Comparison of ENCODE assay signal across 12 mouse cellular contexts in the genomic region with DNA sequence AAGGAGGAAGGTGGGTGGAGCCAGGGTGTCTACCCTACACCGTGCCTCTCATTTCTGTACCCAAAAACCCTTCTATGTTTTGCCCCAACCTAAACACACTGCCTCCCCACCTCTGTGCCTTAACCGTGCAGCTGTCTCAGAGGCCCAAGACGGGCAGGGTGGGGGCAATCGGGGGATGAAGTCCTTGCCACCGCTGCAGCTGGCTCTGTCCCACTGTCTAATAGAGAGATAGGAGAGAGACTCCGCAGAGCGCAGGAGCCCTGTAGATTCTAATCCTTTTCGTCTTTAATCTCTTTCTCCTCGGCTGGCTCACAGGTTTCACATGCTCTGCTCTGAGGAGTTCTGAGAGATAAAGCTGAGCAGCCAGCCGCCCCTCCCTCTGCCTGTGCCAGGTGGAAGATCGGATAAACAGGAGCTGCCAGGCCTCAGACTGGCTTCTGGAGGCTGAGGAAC. TPM values are rescaled to one million over a fixed set of nuclear protein-coding genes. Genes with fewer than 3 reads are reported as not detected.
DNase-seq lines count a peak whose midpoint lies in the region; ATAC-seq and TF ChIP-seq lines count a peak whose summit lies in the region.
"Had no signal": no experiment of that assay in that cellular context is flagged by ENCODE, and none has a peak within 500 bp of the region (broad histone marks: within the 10 kb centered on the region; RNA-seq: fewer than 3 reads in every experiment).

No protein-coding gene starts in this region.

- no peak for TF ChIP-seq CTCF in brain, embryonic 14.5 days (IDR thresholded peaks at IDR 0.05; ENCODE audit: borderline replicate concordance, extremely low read depth, insufficient read depth, insufficient read length)

- intact Hi-C loops in left cerebral cortex, postnatal 36 days (cut with DNase I) = no loop called here
- intact Hi-C loops in heart, postnatal 14 days (cut with DNase I) = no loop called here

- no peaks in the 10 kb centered on the region for H3K9me3 ChIP-seq in midbrain, embryonic 13.5 days

- peak overlapping the region; percentile 76 for H3K27ac ChIP-seq in midbrain, embryonic 13.5 days

- H3K4me3 ChIP-seq in midbrain, embryonic 13.5 days (replicated peaks) = no peak overlapping the region

- H3K4me1 ChIP-seq in midbrain, embryonic 13.5 days (replicated peaks) = peaks cover 36% of the 10 kb centered on the region

- ATAC-seq in erythroid progenitor cell, adult 5-6 weeks (replicated peaks; ENCODE audit: low FRiP score, poor library complexity, severe bottlenecking) = peak; percentile 70
- peak; percentile 69 for ATAC-seq in midbrain, embryonic 13.5 days

- TF ChIP-seq POLR2A in brain, embryonic 14.5 days (IDR thresholded peaks at IDR 0.05; ENCODE audit: borderline replicate concordance, extremely low read depth, insufficient read depth, insufficient read length, poor library complexity, severe bottlenecking) = no peak

- H3K9ac ChIP-seq in midbrain, embryonic 13.5 days (replicated peaks) = 0 out of 2 replicates have a peak overlapping the region, but pooled peaks have one; percentile 32

- DNase-seq in brain, embryonic 14.5 days (ENCODE audit: low read depth) = peak; percentile 68
- DNase-seq in liver = peak; percentile 76
- DNase-seq in left cerebral cortex, postnatal 36 days (ENCODE audit: low spot score in 2 of 2) = no peak
- DNase-seq in adrenal gland, adult 8-10 months = no peak
- no peak for DNase-seq in heart, postnatal 14 days
- DNase-seq: cerebellum, postnatal 25 days; gastrocnemius, postnatal 36 days; kidney, adult 9 months; lung, adult 2 months; thymus, postnatal 25 days had no signal

- H3K36me3 ChIP-seq in midbrain, embryonic 13.5 days = no peaks in the 10 kb centered on the region

- H3K4me2 ChIP-seq in midbrain, embryonic 13.5 days (replicated peaks) = no peak overlapping the region

- 21% methylated on average over 11 of the region's 11 CpGs for WGBS in midbrain, embryonic 13.5 days

- peaks cover 11% of the 10 kb centered on the region for H3K27me3 ChIP-seq in midbrain, embryonic 13.5 days

RNA-seq across cellular contexts. Expression of a gene that starts 27.5 kb away (rescaled TPM):
- 15.8 and 16.7 TPM in 2 replicates for polyA plus RNA-seq in brain, embryonic 14.5 days (2012; rRNA removed)
- 1.8 and 4.6 TPM in 2 replicates for total RNA-seq in erythroid progenitor cell, adult 5-6 weeks (2015; ENCODE audit: low replicate concordance)
- 3.6 and 4.3 TPM in 2 replicates for total RNA-seq in erythroid progenitor cell, adult 5-6 weeks (2017; ENCODE audit: low replicate concordance)
- polyA plus RNA-seq in midbrain, embryonic 13.5 days (2015; fragmentation: Nextera tagmentation; extraction: Ambion mirVana) = 20.5 and 22.2 TPM in 2 replicates
- total RNA-seq in left cerebral cortex, postnatal 36 days (2021) = 1 to 10 TPM; 8.3 to 8.6 TPM
- total RNA-seq in adrenal gland, adult 8-10 months (2022) = 10 to 100 TPM; 17.1 to 20.4 (median 17.8) TPM
- 10 to 100 TPM; 18.9 to 22.1 TPM for total RNA-seq in heart, postnatal 14 days (2021)

RNA-seq across cellular contexts. Expression of a gene that starts 31.3 kb away (rescaled TPM):
- 27.0 and 41.1 TPM in 2 replicates for polyA plus RNA-seq in brain, embryonic 14.5 days (2012; rRNA removed)
- 19.8 and 34.4 TPM in 2 replicates for total RNA-seq in erythroid progenitor cell, adult 5-6 weeks (2015; ENCODE audit: low replicate concordance)
- 22.0 and 24.4 TPM in 2 replicates for total RNA-seq in erythroid progenitor cell, adult 5-6 weeks (2017; ENCODE audit: low replicate concordance)
- polyA plus RNA-seq in midbrain, embryonic 13.5 days (2015; fragmentation: Nextera tagmentation; extraction: Ambion mirVana) = 25.9 and 27.3 TPM in 2 replicates
- total RNA-seq in left cerebral cortex, postnatal 36 days (2021) = 100 to 1,000 TPM in 1 of 2 experiments, 10 to 100 TPM in 1; 91.8 to 100 TPM
- total RNA-seq in adrenal gland, adult 8-10 months (2022) = 10 to 100 TPM; 74.2 to 82.1 (median 79.3) TPM
- 10 to 100 TPM; 46.6 to 51.9 TPM for total RNA-seq in heart, postnatal 14 days (2021)

Comparison
In these comparisons a context has a peak if more than half of its experiments do, and no peak if none do; other contexts are left out.
1. DNase-seq: peak in brain, embryonic 14.5 days (single experiment) and liver (single experiment); none in left cerebral cortex, postnatal 36 days (0 of 2), adrenal gland, adult 8-10 months (single experiment) and heart, postnatal 14 days (0 of 2).